In genomic region chr10:67742824-67743223, GRCm38 (mm10) we compare ENCODE assay signal across 17 mouse cellular contexts.
DNase-seq lines count a peak whose midpoint lies in the region; ATAC-seq and TF ChIP-seq lines count a peak whose summit lies in the region.
"Had no signal": no experiment of that assay in that cellular context is flagged by ENCODE, and none has a peak within 500 bp of the region (broad histone marks: within the 10 kb centered on the region; RNA-seq: fewer than 3 reads in every experiment).

No protein-coding gene starts in this region.

- TF ChIP-seq CTCF in lung, postnatal 0 days (IDR thresholded peaks at IDR 0.05) = no peak

- H3K27me3 ChIP-seq in heart, embryonic 12.5 days (replicated peaks) = no peaks in the 10 kb centered on the region
- H3K27me3 ChIP-seq in kidney, embryonic 15.5 days = no peaks in the 10 kb centered on the region
- H3K27me3 ChIP-seq in lung, embryonic 16.5 days (ENCODE audit: control insufficient read depth, insufficient read depth, low read depth, low read length) = no peaks in the 10 kb centered on the region
- no peaks in the 10 kb centered on the region for H3K27me3 ChIP-seq in lung, postnatal 0 days (replicated peaks; ENCODE audit: insufficient read depth, low read length)
- H3K27me3 ChIP-seq: forebrain, embryonic 15.5 days; limb, embryonic 15.5 days; midbrain, embryonic 13.5 days; neural tube, embryonic 15.5 days had no signal

- intact Hi-C loops in heart, postnatal 10 days (cut with DNase I) = no loop called here

- H3K4me3 ChIP-seq in heart, embryonic 12.5 days = no peak overlapping the region
- no peak overlapping the region for H3K4me3 ChIP-seq in kidney, embryonic 15.5 days (replicated peaks)
- H3K4me3 ChIP-seq in lung, embryonic 16.5 days (ENCODE audit: low read length) = no peak overlapping the region
- no peak overlapping the region for H3K4me3 ChIP-seq in lung, postnatal 0 days (ENCODE audit: low read depth, low read length)
- H3K4me3 ChIP-seq: forebrain, embryonic 15.5 days; limb, embryonic 15.5 days; midbrain, embryonic 13.5 days; myocyte; neural tube, embryonic 15.5 days had no signal

- WGBS in heart, embryonic 12.5 days = 74% methylated on average over 8 of the region's 8 CpGs
- 60% methylated on average over 8 of the region's 8 CpGs for WGBS in kidney, embryonic 15.5 days
- WGBS in lung, embryonic 16.5 days = 75% methylated on average over 8 of the region's 8 CpGs
- WGBS in lung, postnatal 0 days = 74% methylated on average over 8 of the region's 8 CpGs

- no peaks in the 10 kb centered on the region for H3K9me3 ChIP-seq in heart, embryonic 12.5 days (replicated peaks)
- no peaks in the 10 kb centered on the region for H3K9me3 ChIP-seq in kidney, embryonic 15.5 days (replicated peaks)
- no peaks in the 10 kb centered on the region for H3K9me3 ChIP-seq in lung, embryonic 16.5 days (ENCODE audit: control insufficient read depth, low read length)
- H3K9me3 ChIP-seq in lung, postnatal 0 days (ENCODE audit: low read length) = no peaks in the 10 kb centered on the region
- H3K9me3 ChIP-seq: forebrain, embryonic 15.5 days; limb, embryonic 15.5 days; midbrain, embryonic 13.5 days; neural tube, embryonic 15.5 days had no signal

- TF ChIP-seq EP300 in lung, postnatal 0 days (IDR thresholded peaks at IDR 0.05) = no peak

- ATAC-seq in heart, embryonic 12.5 days (ENCODE audit: insufficient number of reproducible peaks, low FRiP score) = no peak
- no peak for ATAC-seq in kidney, embryonic 15.5 days (replicated peaks; ENCODE audit: low FRiP score)
- no peak for ATAC-seq in lung, embryonic 16.5 days (ENCODE audit: low read depth)
- ATAC-seq in lung, postnatal 0 days = no peak
- ATAC-seq in neutrophil, adult 5-6 weeks (ENCODE audit: extremely low read depth, insufficient number of reproducible peaks, low FRiP score, poor library complexity, severe bottlenecking) = peak; percentile 49; the same call in 1 of the 2 replicates
- ATAC-seq: forebrain, embryonic 15.5 days; midbrain, embryonic 13.5 days had no signal

- H3K36me3 ChIP-seq in heart, embryonic 12.5 days = no peaks in the 10 kb centered on the region
- no peaks in the 10 kb centered on the region for H3K36me3 ChIP-seq in kidney, embryonic 15.5 days
- no peaks in the 10 kb centered on the region for H3K36me3 ChIP-seq in lung, embryonic 16.5 days (ENCODE audit: control insufficient read depth, insufficient read depth, low read length)
- H3K36me3 ChIP-seq in lung, postnatal 0 days (ENCODE audit: insufficient read depth, low read length) = no peaks in the 10 kb centered on the region
- H3K36me3 ChIP-seq: forebrain, embryonic 15.5 days; limb, embryonic 15.5 days; midbrain, embryonic 13.5 days; neural tube, embryonic 15.5 days had no signal

- no peaks in the 10 kb centered on the region for H3K4me1 ChIP-seq in heart, embryonic 12.5 days (replicated peaks)
- peaks cover 19% of the 10 kb centered on the region for H3K4me1 ChIP-seq in kidney, embryonic 15.5 days
- H3K4me1 ChIP-seq in lung, embryonic 16.5 days (replicated peaks; ENCODE audit: control insufficient read depth, insufficient read depth, low read length) = peaks cover 3% of the 10 kb centered on the region; the same call in 1 of the 2 replicates
- H3K4me1 ChIP-seq in lung, postnatal 0 days (ENCODE audit: insufficient read depth, low read depth, low read length) = 0 out of 2 replicates have a peak, but pooled peaks cover 5% of the 10 kb centered on the region
- H3K4me1 ChIP-seq: forebrain, embryonic 15.5 days; limb, embryonic 15.5 days; midbrain, embryonic 13.5 days; neural tube, embryonic 15.5 days had no signal

- no peak overlapping the region for H3K9ac ChIP-seq in heart, embryonic 12.5 days
- no peak overlapping the region for H3K9ac ChIP-seq in kidney, embryonic 15.5 days
- no peak overlapping the region for H3K9ac ChIP-seq in lung, embryonic 16.5 days (ENCODE audit: low read length)
- no peak overlapping the region for H3K9ac ChIP-seq in lung, postnatal 0 days (replicated peaks; ENCODE audit: low read depth)
- H3K9ac ChIP-seq: forebrain, embryonic 15.5 days; limb, embryonic 15.5 days; midbrain, embryonic 13.5 days; neural tube, embryonic 15.5 days had no signal

- H3K27ac ChIP-seq in heart, embryonic 12.5 days (ENCODE audit: poor library complexity, severe bottlenecking) = peak overlapping the region; percentile 36; the same call in 1 of the 2 replicates
- H3K27ac ChIP-seq in kidney, embryonic 15.5 days = peak overlapping the region; percentile 76
- peak overlapping the region; percentile 50 for H3K27ac ChIP-seq in lung, embryonic 16.5 days (ENCODE audit: low read length)
- no peak overlapping the region for H3K27ac ChIP-seq in lung, postnatal 0 days (ENCODE audit: low read length)
- H3K27ac ChIP-seq: forebrain, embryonic 15.5 days; limb, embryonic 15.5 days; midbrain, embryonic 13.5 days; neural tube, embryonic 15.5 days had no signal

- no peak for DNase-seq in heart, postnatal 10 days
- DNase-seq in kidney, postnatal 25 days = no peak
- no peak for DNase-seq in lung, postnatal 0 days (ENCODE audit: low spot score)
- DNase-seq in cerebellum, adult 11 months = no peak
- DNase-seq: cerebellum, adult 18-20 months; cerebellum, postnatal 36 days; lung, postnatal 36 days; thymus, postnatal 36 days had no signal

- no peak overlapping the region for H3K4me2 ChIP-seq in heart, embryonic 12.5 days
- no peak overlapping the region for H3K4me2 ChIP-seq in kidney, embryonic 15.5 days
- no peak overlapping the region for H3K4me2 ChIP-seq in lung, embryonic 16.5 days (ENCODE audit: low read depth, low read length)
- H3K4me2 ChIP-seq in lung, postnatal 0 days (replicated peaks; ENCODE audit: low read depth, low read length) = no peak overlapping the region
- H3K4me2 ChIP-seq: forebrain, embryonic 15.5 days; limb, embryonic 15.5 days; midbrain, embryonic 13.5 days; neural tube, embryonic 15.5 days had no signal
